Mouse (Mus musculus): Measurements from ENCODE around the gene Fam129b. TPM values are rescaled to one million over a fixed set of nuclear protein-coding genes. Genes with fewer than 3 reads are reported as not detected.

The Fam129b gene
- total and polyA plus RNA-seq, 3 experiments: 17.5 to 20.0 TPM; not detected in 1

DNA sequence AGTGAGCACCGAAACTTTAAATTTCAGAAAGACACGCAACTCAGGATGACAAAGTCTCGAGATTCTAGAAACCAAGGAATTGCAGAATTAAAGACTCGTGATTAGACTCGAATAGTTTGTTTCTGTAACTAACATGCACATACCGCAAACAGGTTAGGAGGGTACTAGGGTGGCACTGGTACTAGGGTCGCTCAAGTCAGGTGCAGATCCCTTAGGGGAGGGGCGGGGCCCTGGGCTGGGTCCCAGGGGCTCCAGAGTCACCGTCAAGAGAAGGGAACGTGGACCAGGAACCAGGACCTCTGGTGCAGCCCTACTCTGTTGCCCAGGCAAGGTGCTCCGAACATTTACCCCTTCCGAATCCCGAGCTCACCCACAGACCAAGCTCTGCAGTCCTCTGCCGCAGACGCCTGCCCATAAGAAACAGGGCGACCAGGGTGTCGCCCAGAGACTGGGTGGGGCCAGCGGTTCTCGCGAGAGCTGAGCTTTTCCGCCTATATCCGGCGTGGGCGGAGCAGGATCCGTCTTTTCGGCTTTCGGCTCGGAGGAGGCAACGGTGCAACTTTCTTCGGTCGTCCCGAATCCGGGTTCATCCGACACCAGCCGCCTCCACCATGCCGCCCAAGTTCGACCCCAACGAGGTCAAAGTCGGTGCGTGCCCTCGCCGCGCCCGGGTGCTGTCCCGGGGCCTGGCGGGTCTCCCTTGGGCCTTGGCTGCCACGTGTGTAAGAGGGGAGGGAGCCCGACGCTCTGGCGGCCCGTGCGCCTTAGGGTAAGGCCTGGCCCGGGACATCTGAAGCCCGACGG is 85.5 kb downstream of the Fam129b start, which contains the start of the genes Rpl12 and Lrsam1 (continued):
- TF ChIP-seq KAT2A (conservative IDR thresholded peaks at IDR 0.05; ENCODE audit: low read depth, low read length) (peak; percentile 89), TCF12 (IDR thresholded peaks at IDR 0.05; ENCODE audit: low read depth, low read length) (peak; percentile 86), HCFC1 (IDR thresholded peaks at IDR 0.05; ENCODE audit: low read depth, low read length) (peak; percentile 94), ZNF384 (IDR thresholded peaks at IDR 0.05; ENCODE audit: low read depth, low read length) (no peak), EP300 (IDR thresholded peaks at IDR 0.05; ENCODE audit: low read depth in 1 of 2, low read length in 2 of 2) (no peak), POLR2AphosphoS2 (IDR thresholded peaks at IDR 0.05; ENCODE audit: low read length) (peak; percentile 89; the same call in 1 of the 2 replicates), JUND (IDR thresholded peaks at IDR 0.05; ENCODE audit: low read depth, low read length) (no peak), MYC (IDR thresholded peaks at IDR 0.05; ENCODE audit: low read depth, low read length) (peak; percentile 95)

- Histone ChIP-seq H3K4me1 (ENCODE audit: control insufficient read depth in 1 of 2, insufficient read depth in 2 of 2, low read length in 2 of 2) (peaks cover 0 to 13% of the 10 kb centered on the region in 2 experiments; a peak in 3 of 4 replicates), H3K4me3 (ENCODE audit: control insufficient read depth in 1 of 2, insufficient read depth in 1 of 2, low read depth in 2 of 2, low read length in 2 of 2) (peak overlapping the region; percentile 51 to 84), H3K79me2 (ENCODE audit: control insufficient read depth, insufficient read depth, low read length, poor library complexity) (peaks cover 50% of the 10 kb centered on the region), H3K9ac (ENCODE audit: control insufficient read depth, low read depth, low read length, poor library complexity, severe bottlenecking) (peak overlapping the region; percentile 91), H3K36me3 (ENCODE audit: control insufficient read depth in 1 of 2, insufficient read depth in 2 of 2, low read length in 2 of 2) (peaks cover 6 to 12% of the 10 kb centered on the region in 2 experiments), H3K27ac (ENCODE audit: control insufficient read depth, low read depth, low read length) (peak overlapping the region; percentile 95), H3K9me3 (replicated peaks; ENCODE audit: insufficient read depth, low read length) (no peaks in the 10 kb centered on the region), H3K27me3 (ENCODE audit: control insufficient read depth in 1 of 2, insufficient read depth in 2 of 2, low read length in 2 of 2) (no peaks in the 10 kb centered on the region)
- TF ChIP-seq POLR2A (IDR thresholded peaks at IDR 0.05; ENCODE audit: control insufficient read depth in 1 of 2, insufficient read depth in 1 of 2, low read depth in 1 of 2, low read length in 2 of 2, poor library complexity in 1 of 2) (peak; percentile 2 to 27; a peak in 2 of 4 replicates), TCF12 (IDR thresholded peaks at IDR 0.05; ENCODE audit: low read depth, low read length) (no peak), TBP (IDR thresholded peaks at IDR 0.05; ENCODE audit: low read depth, low read length) (0 out of 2 replicates have a peak, but pooled peaks have one; percentile 24), CHD1 (IDR thresholded peaks at IDR 0.05; ENCODE audit: low read depth, low read length) (peak; percentile 95; the same call in 1 of the 2 replicates), EP300 (IDR thresholded peaks at IDR 0.05; ENCODE audit: low read depth in 1 of 2, low read length in 2 of 2) (no peak), POLR2AphosphoS5 (IDR thresholded peaks at IDR 0.05; ENCODE audit: borderline replicate concordance, low read depth, low read length) (0 out of 2 replicates have a peak, but pooled peaks have one; percentile 4), HCFC1 (IDR thresholded peaks at IDR 0.05; ENCODE audit: low read depth, low read length) (0 out of 2 replicates have a peak, but pooled peaks have one; percentile 18), E2F4 (IDR thresholded peaks at IDR 0.05; ENCODE audit: borderline replicate concordance, low read depth, low read length) (no peak), MAX (IDR thresholded peaks at IDR 0.05; ENCODE audit: low read length) (no peak), ZMIZ1 (IDR thresholded peaks at IDR 0.05; ENCODE audit: low read depth, low read length) (0 out of 2 replicates have a peak, but pooled peaks have one; percentile 13), POLR2AphosphoS2 (IDR thresholded peaks at IDR 0.05; ENCODE audit: low read length) (0 out of 2 replicates have a peak, but pooled peaks have one; percentile 24), ELF1 (IDR thresholded peaks at IDR 0.05; ENCODE audit: low read depth, low read length) (no peak)
- DNase-seq (ENCODE audit: low read depth, low spot score): peak; percentile 61
Measured at GRCm38 (mm10) chr2:32962062-32962874, 86.4 kb downstream of the Fam129b start.
